Mouse (Mus musculus) brain, embryonic 14.5 days (tissue): Measurements from ENCODE around the gene Lsg1.

Experiments used
- CTCF ChIP-seq: fragments of 200-500 bp; IDR thresholded peaks from 2 replicates; pipeline ENCODE4 v1.5.1; 2012; ENCODE audit warnings: inconsistent platforms, mild to moderate bottlenecking, moderate library complexity, borderline replicate concordance; ENCODE audit not compliant: insufficient read depth, insufficient read length; ENCODE audit errors: extremely low read depth
- POLR2A ChIP-seq: fragments of 200-500 bp; IDR thresholded peaks from 2 replicates; pipeline ENCODE4 v1.6.1; 2012; ENCODE audit warnings: mild to moderate bottlenecking, inconsistent platforms, borderline replicate concordance; ENCODE audit not compliant: poor library complexity, insufficient read depth, insufficient read length, severe bottlenecking; ENCODE audit errors: extremely low read depth

DNA sequence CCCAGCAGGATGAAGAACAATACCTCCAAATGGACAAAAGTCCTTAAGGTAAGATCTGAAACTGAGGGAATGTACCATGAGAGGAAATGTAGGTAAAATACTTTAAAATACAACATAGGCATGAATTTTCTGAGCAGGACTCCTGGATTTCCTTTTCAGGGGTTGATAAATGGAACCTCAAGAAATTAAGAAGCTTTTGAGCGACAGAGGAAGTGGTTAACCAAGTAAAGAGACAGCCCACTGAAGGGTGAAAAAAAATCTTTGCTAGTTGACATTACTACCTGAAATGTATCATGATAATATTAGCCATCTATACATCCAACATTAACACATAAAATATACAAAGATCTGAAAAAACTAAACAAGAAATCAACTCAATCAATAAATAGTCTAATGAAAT is 52.3 kb downstream of the Lsg1 start:
- TF ChIP-seq CTCF (no peak), POLR2A (no peak)
